Mouse (Mus musculus): Measurements from ENCODE around the gene Ptpn14. TPM values are rescaled to one million over a fixed set of nuclear protein-coding genes. Genes with fewer than 3 reads are reported as not detected.

Gene Ptpn14
- polyA plus RNA-seq, 1 experiment from 2014 or later = 10.7 TPM

DNA sequence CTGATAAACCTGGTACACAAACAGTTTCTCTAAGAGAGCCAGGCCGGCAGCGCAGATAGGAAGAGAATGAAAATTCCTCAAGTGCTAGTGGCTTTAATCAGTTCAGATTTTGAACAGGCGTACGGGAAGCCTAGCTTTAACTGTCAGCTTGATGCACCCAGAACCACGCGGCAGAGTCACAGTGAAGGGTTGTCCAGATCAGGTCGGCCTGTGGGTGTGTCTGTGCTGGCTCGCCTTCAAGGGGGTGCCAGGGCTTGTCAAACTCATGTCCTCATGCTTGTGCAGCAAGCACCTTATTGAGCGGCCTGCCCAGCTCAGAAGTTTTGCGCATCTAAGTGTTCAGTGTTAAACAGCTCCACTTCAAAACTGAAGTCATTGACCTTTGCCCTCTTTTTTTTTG, 44.6 kb downstream of the Ptpn14 start:
- peaks cover 57% of the 10 kb centered on the region for H3K4me1 ChIP-seq
- no peak overlapping the region for H3K9ac ChIP-seq
- H3K36me3 ChIP-seq = no peaks in the 10 kb centered on the region
- H3K4me3 ChIP-seq (replicated peaks) = no peak overlapping the region
- H3K27ac ChIP-seq (replicated peaks) = no peak overlapping the region
- 63% methylated on average over 10 of the region's 10 CpGs for WGBS
- H3K4me2 ChIP-seq (replicated peaks) = no peak overlapping the region
- ATAC-seq (ENCODE audit: insufficient number of reproducible peaks, low FRiP score, low TSS enrichment, low read depth) = no peak; the same call in 1 of the 2 replicates
- no peaks in the 10 kb centered on the region for H3K9me3 ChIP-seq (replicated peaks)
- no peaks in the 10 kb centered on the region for H3K27me3 ChIP-seq

DNA sequence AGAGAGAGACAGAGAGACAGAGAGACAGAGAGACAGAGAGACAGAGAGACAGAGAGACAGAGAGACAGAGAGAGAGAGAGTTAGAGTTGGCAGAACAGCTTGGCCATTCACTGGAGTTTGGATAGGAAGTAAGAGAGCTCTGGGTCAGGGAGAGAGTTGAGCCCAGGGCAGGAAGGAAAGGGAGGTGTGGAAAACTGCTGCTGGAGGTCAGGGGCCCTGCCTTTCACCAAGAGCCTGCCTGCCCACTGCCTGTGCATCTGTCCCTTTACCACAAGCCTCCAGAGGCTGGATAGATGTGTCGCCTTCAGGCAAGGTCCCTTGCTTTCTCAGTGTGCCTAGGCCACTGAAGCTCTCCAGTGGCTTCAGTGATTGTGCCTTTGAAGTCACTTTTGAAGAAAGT, 46.7 kb downstream of the Ptpn14 start:
- Histone ChIP-seq H3K27ac (replicated peaks) (no peak overlapping the region), H3K9me3 (replicated peaks) (no peaks in the 10 kb centered on the region), H3K4me1 (peaks cover 59% of the 10 kb centered on the region), H3K4me3 (replicated peaks) (no peak overlapping the region), H3K27me3 (no peaks in the 10 kb centered on the region), H3K9ac (no peak overlapping the region), H3K36me3 (no peaks in the 10 kb centered on the region), H3K4me2 (replicated peaks) (no peak overlapping the region)
- WGBS = 53% methylated on average over 1 of the region's 1 CpGs
- ATAC-seq (ENCODE audit: insufficient number of reproducible peaks, low FRiP score, low TSS enrichment, low read depth) = no peak

GRCm38 (mm10) chr1:189777207-189777606, 49.1 kb downstream of the Ptpn14 start:
- Histone ChIP-seq H3K27ac (replicated peaks) (no peak overlapping the region), H3K4me3 (replicated peaks) (no peak overlapping the region), H3K9me3 (replicated peaks) (no peaks in the 10 kb centered on the region), H3K9ac (no peak overlapping the region), H3K27me3 (no peaks in the 10 kb centered on the region), H3K36me3 (no peaks in the 10 kb centered on the region), H3K4me2 (replicated peaks) (no peak overlapping the region), H3K4me1 (peaks cover 64% of the 10 kb centered on the region)
- 81% methylated on average over 6 of the region's 6 CpGs for WGBS
- ATAC-seq (ENCODE audit: insufficient number of reproducible peaks, low FRiP score, low TSS enrichment, low read depth) = no peak

- WGBS = 37% methylated on average over 5 of the region's 5 CpGs
- 0 out of 2 replicates have a peak, but pooled peaks have one; percentile 41 for ATAC-seq (ENCODE audit: insufficient number of reproducible peaks, low FRiP score, low TSS enrichment, low read depth)
- H3K27me3 ChIP-seq = no peaks in the 10 kb centered on the region
Observed at GRCm38 (mm10) chr1:189778343-189778742, 50.3 kb downstream of the Ptpn14 start.

DNA sequence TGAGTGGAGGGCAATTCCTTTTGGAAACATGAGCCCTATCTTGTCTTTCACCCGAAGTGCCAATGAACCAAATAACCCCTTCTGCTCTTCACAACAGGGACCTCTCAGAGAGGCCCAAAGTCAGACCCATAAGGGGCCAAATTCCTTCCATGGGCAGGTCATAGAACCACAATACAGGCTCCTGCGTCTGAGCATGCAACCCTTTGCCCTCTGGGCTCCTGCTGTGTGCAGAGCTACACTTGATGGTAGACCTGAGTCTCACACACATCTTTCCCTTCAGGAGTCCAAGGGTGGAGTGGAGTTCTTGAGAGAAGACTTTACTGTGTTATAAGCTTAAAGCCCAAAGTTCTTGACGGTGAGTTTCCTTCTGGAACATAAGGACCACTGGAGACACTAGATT, 51.2 kb downstream of the Ptpn14 start:
- Histone ChIP-seq H3K4me1 (peaks cover 59% of the 10 kb centered on the region), H3K36me3 (no peaks in the 10 kb centered on the region), H3K9ac (no peak overlapping the region), H3K4me2 (replicated peaks) (no peak overlapping the region), H3K4me3 (replicated peaks) (no peak overlapping the region), H3K9me3 (replicated peaks) (no peaks in the 10 kb centered on the region), H3K27ac (replicated peaks) (no peak overlapping the region), H3K27me3 (no peaks in the 10 kb centered on the region)
- WGBS = 56% methylated on average over 3 of the region's 3 CpGs
- no peak for ATAC-seq (ENCODE audit: insufficient number of reproducible peaks, low FRiP score, low TSS enrichment, low read depth)

More at GRCm38 (mm10) chr1:189778343-189778742, 50.3 kb downstream of the Ptpn14 start:
- Histone ChIP-seq H3K9me3 (replicated peaks) (no peaks in the 10 kb centered on the region), H3K27ac (replicated peaks) (0 out of 2 replicates have a peak overlapping the region, but pooled peaks have one; percentile 23), H3K4me3 (replicated peaks) (no peak overlapping the region), H3K4me2 (replicated peaks) (no peak overlapping the region), H3K4me1 (peaks cover 64% of the 10 kb centered on the region), H3K9ac (no peak overlapping the region), H3K36me3 (no peaks in the 10 kb centered on the region)

- H3K9me3 ChIP-seq (replicated peaks) = no peaks in the 10 kb centered on the region
- no peaks in the 10 kb centered on the region for H3K36me3 ChIP-seq
- H3K27me3 ChIP-seq = no peaks in the 10 kb centered on the region
- H3K27ac ChIP-seq (replicated peaks) = no peak overlapping the region
- peaks cover 71% of the 10 kb centered on the region for H3K4me1 ChIP-seq
- H3K4me2 ChIP-seq (replicated peaks) = no peak overlapping the region
- no peak overlapping the region for H3K4me3 ChIP-seq (replicated peaks)
- H3K9ac ChIP-seq = no peak overlapping the region
- 61% methylated on average over 10 of the region's 10 CpGs for WGBS
- no peak for ATAC-seq (ENCODE audit: insufficient number of reproducible peaks, low FRiP score, low TSS enrichment, low read depth)
Observed at GRCm38 (mm10) chr1:189781721-189782345, 53.8 kb downstream of the Ptpn14 start.

DNA sequence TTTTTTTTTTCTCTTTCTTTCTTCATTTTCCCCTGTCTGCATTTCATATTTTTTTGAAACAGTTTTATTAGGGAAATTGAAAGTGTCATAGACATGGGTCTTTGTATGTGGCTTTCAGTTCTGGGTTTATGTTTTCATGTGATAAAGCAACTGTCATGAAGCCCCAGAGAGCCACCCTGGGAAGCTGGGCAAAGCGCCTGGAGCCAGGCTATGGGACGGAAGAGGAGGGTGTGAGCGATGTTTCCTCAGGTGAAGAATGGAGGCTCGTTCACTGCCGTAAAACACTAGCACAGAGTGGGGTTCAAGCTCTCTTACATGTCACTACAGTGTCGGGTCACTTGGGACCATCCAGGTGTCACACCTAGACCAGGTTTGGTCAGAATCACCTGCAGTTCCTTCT, 54.6 kb downstream of the Ptpn14 start:
- Histone ChIP-seq H3K4me1 (peaks cover 71% of the 10 kb centered on the region), H3K4me2 (replicated peaks) (no peak overlapping the region), H3K27me3 (no peaks in the 10 kb centered on the region), H3K9me3 (replicated peaks) (no peaks in the 10 kb centered on the region), H3K9ac (no peak overlapping the region), H3K4me3 (replicated peaks) (no peak overlapping the region), H3K36me3 (no peaks in the 10 kb centered on the region), H3K27ac (replicated peaks) (no peak overlapping the region)
- no peak for ATAC-seq (ENCODE audit: insufficient number of reproducible peaks, low FRiP score, low TSS enrichment, low read depth)
- 72% methylated on average over 6 of the region's 6 CpGs for WGBS

DNA sequence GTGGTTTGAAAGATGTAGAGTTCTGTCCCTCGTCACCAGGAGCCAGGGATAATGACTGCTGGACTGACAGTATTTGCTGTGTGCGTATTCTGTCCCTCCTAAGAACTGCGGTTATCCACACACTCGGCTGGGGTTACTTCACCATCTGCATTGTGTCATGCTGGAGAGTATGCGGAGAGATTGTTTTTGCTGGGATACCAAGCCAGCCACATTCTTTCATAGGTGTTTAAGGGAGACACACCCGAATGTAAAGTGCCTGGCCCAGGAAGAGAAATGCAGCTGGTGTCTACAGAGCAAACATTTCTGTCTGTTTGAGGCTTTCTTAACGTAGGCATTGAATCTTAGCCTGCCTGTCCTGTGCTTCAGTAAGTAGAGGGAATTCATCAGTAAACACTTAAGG, 56.4 kb downstream of the Ptpn14 start:
- H3K27ac ChIP-seq (replicated peaks) = peak overlapping the region; percentile 44; the same call in 1 of the 2 replicates
- no peak overlapping the region for H3K9ac ChIP-seq
- H3K4me2 ChIP-seq (replicated peaks) = no peak overlapping the region
- WGBS = 48% methylated on average over 7 of the region's 7 CpGs
- H3K4me1 ChIP-seq = peaks cover 55% of the 10 kb centered on the region
- no peak overlapping the region for H3K4me3 ChIP-seq (replicated peaks)
- no peaks in the 10 kb centered on the region for H3K36me3 ChIP-seq
- H3K27me3 ChIP-seq = no peaks in the 10 kb centered on the region
- no peaks in the 10 kb centered on the region for H3K9me3 ChIP-seq (replicated peaks)
- no peak for ATAC-seq (ENCODE audit: insufficient number of reproducible peaks, low FRiP score, low TSS enrichment, low read depth)

GRCm38 (mm10) chr1:189786707-189787485, 58.8 kb downstream of the Ptpn14 start:
- no peak for ATAC-seq (ENCODE audit: insufficient number of reproducible peaks, low FRiP score, low TSS enrichment, low read depth)
- Histone ChIP-seq H3K4me3 (replicated peaks) (no peak overlapping the region), H3K9me3 (replicated peaks) (no peaks in the 10 kb centered on the region), H3K4me2 (replicated peaks) (no peak overlapping the region), H3K4me1 (peaks cover 53% of the 10 kb centered on the region), H3K36me3 (peaks cover 7% of the 10 kb centered on the region; the same call in 1 of the 2 replicates), H3K27ac (replicated peaks) (peak overlapping the region; percentile 17; the same call in 1 of the 2 replicates), H3K27me3 (no peaks in the 10 kb centered on the region), H3K9ac (no peak overlapping the region)
- 55% methylated on average over 26 of the region's 26 CpGs for WGBS

DNA sequence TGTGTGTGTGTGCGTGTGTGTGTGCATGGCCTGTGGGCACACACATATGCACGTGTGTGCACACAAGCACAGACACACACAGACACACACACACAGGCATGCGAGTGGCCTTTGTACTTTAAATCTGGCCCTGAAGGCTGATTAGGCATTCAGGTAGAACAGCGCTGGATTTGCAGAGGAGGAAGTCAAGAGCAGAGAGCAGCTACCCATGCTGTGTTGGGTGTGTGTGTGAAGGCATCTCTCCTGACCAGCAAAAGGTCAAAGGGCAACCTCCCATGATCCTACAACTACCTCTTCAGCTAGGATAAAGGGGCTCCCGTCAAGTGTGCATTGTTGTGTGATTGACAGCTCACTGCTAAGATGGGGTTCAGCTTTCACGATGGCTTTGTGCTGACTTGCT, 61.5 kb downstream of the Ptpn14 start:
- Histone ChIP-seq H3K36me3 (peaks cover 7% of the 10 kb centered on the region; the same call in 1 of the 2 replicates), H3K4me3 (replicated peaks) (no peak overlapping the region), H3K9ac (no peak overlapping the region), H3K27ac (replicated peaks) (no peak overlapping the region), H3K9me3 (replicated peaks) (no peaks in the 10 kb centered on the region), H3K4me1 (peaks cover 49% of the 10 kb centered on the region), H3K4me2 (replicated peaks) (no peak overlapping the region), H3K27me3 (no peaks in the 10 kb centered on the region)
- WGBS = 54% methylated on average over 6 of the region's 6 CpGs
- ATAC-seq (ENCODE audit: insufficient number of reproducible peaks, low FRiP score, low TSS enrichment, low read depth) = no peak

DNA sequence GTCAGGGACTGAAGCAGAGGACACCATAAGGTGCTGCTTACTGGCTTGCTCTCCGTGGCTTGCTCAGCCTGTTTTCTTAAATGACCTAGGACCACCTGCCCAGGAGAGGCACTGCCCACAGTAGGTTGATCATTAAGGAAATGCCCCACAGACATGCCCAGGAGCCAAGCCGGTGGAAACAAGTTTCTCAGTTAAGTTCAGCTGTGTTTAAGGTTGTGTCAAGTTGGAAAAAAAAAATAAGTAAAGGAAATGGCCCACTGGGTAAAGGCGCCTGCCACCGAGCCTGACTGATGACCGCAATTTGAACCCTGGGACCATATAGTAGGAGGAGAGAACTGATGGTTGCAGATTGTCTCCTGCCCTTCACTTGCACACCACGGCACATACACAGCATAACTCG, 62.6 kb downstream of the Ptpn14 start:
- Histone ChIP-seq H3K4me2 (replicated peaks) (no peak overlapping the region), H3K4me3 (replicated peaks) (no peak overlapping the region), H3K9me3 (replicated peaks) (no peaks in the 10 kb centered on the region), H3K27ac (replicated peaks) (no peak overlapping the region; the same call in 1 of the 2 replicates), H3K4me1 (peaks cover 40% of the 10 kb centered on the region), H3K27me3 (no peaks in the 10 kb centered on the region), H3K9ac (no peak overlapping the region), H3K36me3 (peaks cover 7% of the 10 kb centered on the region; the same call in 1 of the 2 replicates)
- WGBS = 69% methylated on average over 7 of the region's 7 CpGs
- ATAC-seq (ENCODE audit: insufficient number of reproducible peaks, low FRiP score, low TSS enrichment, low read depth) = no peak

Measured in embryonic facial prominence, embryonic 15.5 days (tissue).